Mouse (Mus musculus) naive thymus-derived CD4-positive, alpha-beta T cell, adult 2 months (primary cell): ENCODE results near the gene Mon1a.

ENCODE experiments used
- DNase-seq: peaks from one replicate; pipeline ENCODE4 v3.0.0-alpha.2; 2011; ENCODE audit warnings: low read depth

Gene Mon1a

DNA sequence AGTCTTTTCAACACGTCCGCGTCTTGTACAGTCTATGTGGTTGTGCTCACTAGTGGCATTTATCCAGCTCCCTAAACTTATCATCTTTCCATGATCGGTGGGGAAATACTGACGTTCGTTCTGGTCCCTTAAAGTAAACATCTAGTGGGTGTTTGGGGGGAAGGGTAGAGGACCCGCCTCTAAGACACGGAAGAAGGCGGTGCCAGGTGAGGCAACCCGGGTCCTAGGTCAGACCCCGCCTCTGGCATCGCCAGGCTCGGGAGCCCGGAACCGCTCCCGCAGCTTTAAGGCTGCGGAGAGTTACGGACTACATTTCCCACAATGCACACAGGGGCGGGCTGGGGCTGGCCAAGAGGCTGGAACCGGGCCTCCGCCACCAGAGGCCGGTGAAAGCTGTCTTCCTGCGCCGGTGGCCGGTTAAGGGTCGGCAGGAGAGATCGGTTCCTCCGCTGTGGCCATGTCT is at the start of gene Mon1a:
TSS of gene Mon1a (plus strand) at position 348 of the 463 bp plus-strand sequence.
- DNase-seq, result peak; percentile 93

DNA sequence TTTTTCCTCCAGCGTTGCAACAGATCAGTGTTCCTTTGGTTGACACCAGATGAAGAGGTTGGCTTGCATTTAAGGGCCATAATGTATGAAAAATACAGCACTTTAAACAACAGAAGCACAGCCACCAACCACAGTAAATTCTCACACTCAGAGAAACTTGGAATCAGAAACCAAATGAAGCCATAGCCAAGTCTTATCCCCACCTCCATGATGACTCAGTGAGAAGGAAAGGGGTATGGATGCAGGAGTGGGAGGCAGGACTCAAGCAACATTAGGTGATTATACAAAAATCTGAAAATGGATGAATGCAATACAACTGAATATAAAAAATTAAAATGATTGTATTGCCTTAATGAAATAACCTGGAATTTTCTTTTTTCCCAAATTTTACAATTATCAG is 49.1 kb upstream of the Mon1a start:
- no peak for DNase-seq

DNA sequence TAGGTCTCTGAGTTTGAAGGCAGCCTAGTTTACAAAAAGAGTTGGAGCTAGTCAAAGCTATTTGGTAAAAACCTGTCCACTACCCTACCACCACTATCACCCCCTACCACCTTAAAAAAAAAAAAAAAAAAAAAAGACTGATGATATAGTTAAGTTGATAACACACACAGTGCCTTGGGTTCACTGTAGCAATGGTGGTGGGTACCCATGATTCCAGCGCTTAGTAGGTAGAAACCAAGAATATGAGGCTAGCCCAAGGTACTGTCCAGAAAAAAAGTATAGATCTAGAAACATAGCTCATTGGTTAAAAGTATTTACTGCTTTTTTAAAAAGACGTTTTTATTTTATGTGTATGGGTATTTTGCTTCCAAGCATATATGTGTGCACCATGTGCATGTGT is 45.2 kb upstream of the Mon1a start:
- DNase-seq, result no peak

DNA sequence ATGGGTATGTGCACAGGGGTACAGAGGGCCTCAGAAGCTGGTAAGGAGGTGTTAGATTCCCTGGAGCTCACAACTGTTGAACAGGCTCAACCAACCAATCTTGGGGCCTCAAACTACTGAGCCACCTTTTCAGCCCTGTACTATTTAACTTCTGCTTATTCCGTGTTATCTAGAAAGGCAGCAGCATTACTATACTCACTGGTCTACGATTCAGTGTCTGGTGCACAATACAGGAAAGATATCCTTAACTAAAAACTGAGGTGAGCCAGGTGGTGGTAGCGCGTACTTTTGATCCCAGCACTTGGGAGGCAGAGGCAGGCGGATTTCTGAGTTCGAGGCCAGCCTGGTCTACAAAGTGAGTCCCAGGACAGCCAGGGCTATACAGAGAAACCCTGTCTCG is 39.0 kb upstream of the Mon1a start:
- no peak for DNase-seq

DNA sequence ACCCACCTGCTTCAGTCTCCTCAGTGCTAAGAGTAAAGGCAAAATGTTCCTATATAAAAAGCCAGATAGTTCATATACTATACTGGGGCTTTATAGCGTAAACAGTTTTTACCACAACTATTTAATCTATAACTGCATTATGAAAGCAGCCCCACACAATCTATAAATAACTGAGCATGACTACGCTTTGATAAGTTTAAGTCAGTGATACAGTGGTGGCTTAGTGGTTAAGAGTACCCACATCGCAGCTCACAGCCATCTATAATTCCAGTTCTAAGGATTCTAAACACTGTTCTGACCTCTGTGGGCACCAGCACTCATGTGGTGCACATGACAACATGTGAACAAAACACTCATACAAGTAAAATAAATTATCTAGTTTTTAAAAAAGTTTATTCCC is 29.6 kb upstream of the Mon1a start:
- no peak for DNase-seq

DNA sequence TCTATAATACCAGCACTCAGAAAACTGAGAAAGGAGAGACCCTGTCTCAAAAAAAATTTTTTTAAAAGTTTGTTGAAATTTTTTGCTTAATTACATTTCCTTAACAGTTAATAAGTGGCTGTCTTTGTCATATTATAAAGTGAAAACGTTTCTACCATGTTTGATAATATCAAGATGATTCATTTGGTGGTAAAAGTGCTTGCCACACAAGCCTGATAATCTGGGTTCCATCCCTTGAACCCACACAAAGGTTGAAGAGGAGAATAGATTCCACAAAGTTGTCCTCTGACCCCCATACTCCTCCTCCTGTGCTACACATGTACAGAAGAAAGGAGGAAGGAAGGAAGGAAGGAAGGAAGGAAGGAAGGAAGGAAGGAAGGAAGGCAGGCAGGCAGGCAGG is 23.5 kb upstream of the Mon1a start:
- no peak for DNase-seq

DNA sequence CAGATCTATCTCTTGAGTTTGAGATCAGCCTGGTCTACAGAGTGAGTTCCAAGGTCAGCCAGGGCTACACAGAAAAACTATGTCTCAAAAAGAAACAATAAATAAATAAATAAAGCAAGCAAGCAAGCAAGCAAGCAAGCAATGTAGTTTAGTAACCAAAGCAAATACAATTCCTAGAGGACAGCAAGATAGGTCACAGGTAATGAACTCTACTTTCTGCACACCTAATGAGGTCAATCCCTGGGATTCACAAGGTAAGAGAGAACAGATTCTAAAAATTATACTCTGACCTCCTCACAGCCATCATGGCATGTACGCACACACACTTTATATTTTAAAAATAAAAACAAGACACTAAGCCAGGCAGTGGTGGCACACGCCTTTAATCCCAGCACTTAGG is 21.9 kb upstream of the Mon1a start:
- no peak for DNase-seq

DNA sequence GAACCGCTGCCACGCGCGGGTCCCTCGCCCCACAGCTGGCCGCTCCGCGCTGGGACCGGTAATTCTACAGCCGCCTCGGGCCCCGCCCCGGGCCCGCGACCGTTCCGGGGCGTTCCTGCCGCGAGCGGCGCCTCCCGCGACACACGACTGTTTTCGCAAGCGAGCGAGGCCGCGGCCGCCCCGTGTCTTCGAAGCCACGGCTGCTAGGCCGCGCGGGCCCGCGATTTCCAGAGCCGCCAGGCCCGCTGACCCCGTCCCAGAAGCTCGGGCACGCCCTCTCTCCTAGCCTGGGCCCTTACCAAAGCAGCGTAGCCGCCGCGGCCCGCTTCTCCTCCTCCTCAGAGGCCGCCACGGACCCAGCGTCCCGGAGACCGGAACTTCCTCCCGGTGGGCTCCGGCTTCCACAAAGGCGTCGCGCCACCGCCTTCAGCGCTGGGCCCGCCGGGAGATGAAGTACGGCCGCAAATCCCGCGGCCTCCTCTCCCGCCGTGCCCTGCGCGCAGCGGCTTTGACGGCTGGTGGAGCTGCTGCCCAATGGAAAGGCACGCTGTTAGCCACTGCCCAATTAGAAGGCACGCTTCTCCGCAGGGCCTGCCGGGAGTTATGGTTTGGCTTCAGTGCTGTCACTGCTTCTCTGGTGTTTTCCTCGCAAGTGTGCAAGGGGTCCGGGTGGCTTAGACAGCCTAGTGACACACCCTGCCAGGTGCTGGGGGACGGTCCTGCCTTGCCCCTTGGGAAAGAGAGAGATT is 15.4 kb upstream of the Mon1a start:
- DNase-seq, result peak; percentile 94

DNA sequence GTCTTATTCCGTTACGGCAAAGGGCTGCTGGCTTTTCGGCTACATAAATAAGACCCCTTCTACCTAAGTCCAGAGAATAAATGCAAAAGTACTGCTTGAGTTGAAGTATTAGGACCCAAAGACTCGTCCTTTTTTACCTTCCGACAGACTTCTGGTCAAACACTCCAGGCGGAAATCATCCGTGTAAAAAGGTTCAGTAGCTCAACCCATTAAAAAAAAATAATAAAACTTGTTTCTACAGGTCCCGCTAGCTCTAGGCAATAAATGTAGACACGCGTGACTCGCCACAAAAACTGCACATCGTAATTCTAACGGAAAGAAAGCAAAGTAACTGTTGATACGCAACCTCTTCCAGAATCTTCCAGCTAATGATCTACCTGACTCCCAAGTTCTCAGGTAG is 14.8 kb upstream of the Mon1a start, which contains the start of gene Rbm6:
TSS of gene Rbm6 (minus strand) at position 101 of the 400 bp plus-strand sequence.
- no peak for DNase-seq

DNA sequence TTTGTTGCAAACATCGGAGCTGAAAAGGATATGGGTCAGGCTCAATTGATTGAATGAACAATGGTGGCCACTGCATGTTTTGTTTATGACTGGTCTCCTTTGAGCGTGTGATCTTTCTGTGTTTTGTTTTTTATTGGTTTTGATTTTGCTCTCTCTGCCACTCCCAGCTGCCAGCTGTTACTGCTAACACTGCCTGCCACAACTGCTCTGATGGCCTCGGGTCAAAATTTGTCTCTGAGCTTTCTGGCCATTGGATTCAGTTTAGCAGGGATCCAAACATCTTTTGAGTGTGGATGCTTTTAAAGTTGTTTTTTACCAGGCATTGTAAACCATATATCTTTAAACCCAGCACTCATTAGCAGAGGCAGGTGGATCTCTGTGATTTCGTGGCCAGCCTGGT is 7.5 kb upstream of the Mon1a start:
- DNase-seq, result no peak

DNA sequence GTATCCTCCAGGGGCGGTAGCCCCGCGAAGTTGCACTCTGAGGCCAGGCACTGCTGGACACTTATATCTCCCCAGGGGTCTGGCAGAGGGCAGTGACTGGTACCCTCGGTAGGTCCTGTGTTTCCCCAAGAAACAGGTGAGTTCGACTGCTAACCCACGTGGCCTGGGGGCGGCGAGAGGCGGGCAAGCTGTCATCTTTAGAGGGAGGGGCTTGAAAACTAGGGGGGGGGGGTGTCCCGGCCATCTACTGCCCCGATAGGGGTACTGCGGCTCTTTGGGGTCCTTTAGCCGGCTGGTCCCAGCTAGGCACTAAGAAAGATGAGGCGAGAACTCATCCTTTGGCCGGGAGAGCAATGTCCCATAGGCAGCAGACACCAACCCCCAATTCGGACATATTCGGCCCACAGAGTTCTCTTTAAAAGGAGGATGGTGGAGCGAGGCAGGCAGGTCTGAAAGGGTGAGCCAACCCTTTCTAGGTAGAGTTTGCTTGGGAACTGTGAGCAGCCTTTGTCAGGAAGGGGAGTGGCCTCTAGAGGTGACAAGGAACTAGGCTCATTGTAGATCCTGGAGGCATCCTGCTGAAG is 408 bp downstream of the Mon1a start:
- peak; percentile 74 for DNase-seq

DNA sequence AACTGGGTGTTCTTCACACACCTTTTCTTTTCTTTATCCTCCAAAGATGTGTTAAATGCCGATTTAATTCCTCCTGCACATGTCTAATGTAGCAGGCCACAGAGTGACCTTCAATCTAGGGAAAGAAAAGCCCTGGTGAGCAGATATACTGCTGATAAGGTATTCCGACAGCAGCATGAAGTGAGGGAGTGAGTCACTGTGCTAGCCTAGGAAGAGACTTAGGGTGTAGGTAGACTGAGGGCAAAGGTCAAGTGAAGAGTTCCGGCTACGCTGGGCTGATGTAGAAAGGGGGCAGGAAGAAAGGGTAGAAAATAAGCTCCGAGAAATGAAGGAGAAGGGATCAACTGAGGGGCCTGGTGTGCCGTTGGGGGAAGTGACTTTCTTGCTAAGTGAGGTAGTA is 2.3 kb downstream of the Mon1a start:
- no peak for DNase-seq

DNA sequence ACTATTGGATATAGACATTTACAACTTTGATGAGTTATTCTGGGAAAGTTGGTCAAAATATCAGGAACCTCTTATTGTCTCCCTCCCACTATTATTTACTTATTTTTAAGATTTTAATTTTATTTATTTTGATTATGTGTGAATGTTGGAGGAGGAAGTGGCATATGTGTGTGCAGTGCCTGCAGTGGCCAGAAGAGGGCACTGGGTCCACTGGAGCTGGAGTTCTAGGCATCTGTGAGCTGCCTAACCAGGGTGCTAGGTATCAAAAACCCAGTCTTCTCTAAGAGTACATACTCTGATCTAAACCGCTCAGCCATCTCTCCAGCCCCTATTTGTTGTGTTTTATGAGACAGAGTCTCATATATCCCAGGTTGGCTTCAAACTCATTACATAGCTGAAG is 3.1 kb downstream of the Mon1a start:
- peak; percentile 52 for DNase-seq

DNA sequence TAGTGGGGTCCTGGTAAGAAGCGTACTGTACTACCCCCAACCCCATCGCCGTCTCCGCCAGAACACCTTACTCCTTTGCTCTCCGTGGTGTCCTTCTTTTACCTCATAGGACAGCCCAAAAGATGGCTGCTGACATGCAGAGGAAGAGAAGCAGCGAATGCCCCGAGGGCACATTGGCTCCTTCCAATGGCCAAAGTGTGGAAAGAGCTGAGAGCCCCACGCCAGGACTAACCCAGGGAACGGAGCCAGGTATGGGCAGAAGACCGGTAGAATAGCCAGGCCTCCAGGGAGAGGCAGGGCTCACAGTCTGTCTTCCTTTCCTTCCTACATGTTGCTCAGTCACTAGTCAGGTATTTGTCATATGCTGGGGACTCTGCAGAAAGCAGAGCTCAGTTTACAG is 10.6 kb downstream of the Mon1a start:
- no peak for DNase-seq

DNA sequence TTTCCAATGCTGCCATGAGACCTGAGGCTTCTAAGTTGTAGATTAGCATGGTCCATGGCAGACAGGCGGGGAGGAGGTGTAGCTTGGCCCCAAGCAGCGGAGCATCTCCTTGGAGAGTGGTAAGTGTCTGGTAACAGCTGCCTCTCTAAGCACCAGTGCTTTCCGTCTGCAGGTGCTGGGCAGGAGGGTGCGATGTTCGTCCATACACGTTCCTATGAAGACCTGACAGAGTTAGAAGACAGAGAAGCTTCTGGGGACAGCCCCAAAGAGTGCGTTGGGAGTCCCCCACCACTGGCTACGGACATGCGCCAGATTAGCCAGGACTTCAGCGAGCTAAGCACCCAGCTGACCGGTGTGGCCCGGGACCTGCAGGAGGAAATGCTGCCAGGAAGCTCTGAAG is 11.9 kb downstream of the Mon1a start:
- no peak for DNase-seq

DNA sequence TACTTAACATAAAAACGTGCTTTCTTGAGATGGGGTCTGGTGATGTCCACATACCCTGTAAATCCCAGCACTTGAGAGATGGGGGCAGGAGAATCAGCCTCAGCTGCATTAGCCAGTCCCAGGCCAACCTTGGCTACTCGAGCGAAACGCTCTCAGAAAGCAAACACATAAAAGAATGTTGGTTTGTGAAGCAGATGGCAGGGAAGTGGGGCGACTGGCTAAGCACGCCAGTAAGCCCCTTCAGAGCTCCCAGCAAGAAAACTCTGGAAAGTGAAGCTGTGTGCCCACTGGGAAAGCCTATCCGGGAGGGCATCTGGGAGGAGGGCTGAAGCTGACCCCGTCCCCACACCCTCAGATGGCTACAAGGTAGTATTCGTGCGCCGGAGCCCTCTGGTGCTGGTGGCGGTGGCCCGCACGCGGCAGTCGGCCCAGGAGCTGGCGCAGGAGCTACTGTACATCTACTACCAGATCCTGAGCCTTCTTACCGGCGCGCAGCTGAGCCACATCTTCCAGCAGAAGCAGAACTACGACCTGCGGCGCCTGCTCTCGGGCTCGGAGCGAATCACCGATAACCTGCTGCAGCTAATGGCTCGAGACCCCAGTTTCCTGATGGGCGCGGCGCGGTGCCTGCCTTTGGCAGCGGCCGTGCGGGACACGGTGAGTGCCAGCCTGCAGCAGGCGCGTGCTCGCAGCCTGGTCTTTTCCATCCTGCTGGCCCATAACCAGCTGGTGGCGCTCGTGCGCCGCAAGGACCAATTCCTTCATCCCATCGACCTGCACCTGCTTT is 13.1 kb downstream of the Mon1a start:
- DNase-seq, result peak; percentile 19

DNA sequence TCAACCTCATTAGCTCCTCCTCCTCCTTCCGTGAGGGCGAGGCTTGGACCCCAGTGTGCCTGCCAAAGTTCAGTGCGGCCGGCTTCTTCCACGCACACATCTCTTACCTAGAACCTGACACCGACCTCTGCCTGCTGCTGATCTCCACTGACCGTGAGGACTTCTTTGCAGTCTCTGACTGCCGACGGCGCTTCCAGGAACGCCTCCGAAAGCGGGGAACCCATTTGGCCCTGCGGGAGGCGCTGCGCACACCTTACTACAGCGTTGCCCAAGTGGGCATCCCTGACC is 13.6 kb downstream of the Mon1a start:
- no peak for DNase-seq

DNA sequence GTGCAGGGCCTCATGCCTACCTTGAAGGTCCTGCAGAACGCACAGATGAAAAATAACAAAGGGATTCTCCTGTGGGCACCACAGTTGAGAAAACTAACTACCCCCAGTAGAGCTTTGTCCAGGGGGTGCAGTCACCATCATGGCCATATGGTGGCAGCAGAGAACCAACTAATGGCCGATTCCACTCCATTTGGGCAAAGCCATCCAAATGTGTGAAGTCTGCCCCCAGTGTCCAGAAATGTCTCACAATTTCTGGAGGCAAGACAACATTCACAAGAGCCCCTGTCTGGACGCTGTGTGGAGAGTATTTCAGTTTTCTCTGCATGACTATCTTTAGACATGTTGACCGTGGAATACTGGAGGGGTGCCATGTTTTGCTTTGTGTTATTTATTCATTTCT is 16.8 kb downstream of the Mon1a start:
- peak; percentile 91 for DNase-seq

DNA sequence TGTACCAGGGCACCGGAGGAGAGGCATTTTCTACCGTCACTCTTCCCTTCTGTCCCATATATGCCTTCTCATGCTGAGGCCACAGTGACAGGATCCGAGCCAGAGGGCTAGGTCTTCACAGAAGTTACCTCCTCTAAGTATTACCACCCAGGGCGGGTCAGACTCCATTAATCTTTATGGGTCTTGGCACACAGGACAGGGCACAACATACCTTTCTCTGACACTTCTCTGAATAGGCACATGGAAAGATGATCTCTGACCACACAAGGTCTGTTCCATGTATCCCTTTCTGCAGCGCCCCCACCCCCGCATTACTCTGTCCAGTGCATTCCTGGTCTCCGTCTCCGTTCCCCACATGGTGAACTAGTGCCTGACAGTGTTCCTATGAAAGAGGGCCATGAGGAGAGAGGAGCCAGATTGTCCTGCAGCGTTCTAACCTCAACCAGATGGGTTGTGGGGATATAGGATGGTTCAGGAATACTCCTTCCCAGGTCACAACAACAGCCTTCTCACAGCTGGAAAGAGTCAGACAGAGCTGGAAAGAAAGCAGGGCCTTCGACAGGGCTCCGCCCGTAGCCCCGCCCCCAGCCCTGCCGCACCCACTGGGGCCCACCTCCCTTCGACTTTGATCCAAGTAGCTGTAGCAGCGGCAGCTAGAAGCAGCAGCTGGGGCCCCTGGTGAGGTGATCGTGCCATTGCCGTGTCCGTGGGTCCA is 18.5 kb downstream of the Mon1a start, which contains the start of gene Mst1r:
TSS of gene Mst1r (plus strand) at position 622 of the 715 bp plus-strand sequence.
- DNase-seq, result peak; percentile 39

DNA sequence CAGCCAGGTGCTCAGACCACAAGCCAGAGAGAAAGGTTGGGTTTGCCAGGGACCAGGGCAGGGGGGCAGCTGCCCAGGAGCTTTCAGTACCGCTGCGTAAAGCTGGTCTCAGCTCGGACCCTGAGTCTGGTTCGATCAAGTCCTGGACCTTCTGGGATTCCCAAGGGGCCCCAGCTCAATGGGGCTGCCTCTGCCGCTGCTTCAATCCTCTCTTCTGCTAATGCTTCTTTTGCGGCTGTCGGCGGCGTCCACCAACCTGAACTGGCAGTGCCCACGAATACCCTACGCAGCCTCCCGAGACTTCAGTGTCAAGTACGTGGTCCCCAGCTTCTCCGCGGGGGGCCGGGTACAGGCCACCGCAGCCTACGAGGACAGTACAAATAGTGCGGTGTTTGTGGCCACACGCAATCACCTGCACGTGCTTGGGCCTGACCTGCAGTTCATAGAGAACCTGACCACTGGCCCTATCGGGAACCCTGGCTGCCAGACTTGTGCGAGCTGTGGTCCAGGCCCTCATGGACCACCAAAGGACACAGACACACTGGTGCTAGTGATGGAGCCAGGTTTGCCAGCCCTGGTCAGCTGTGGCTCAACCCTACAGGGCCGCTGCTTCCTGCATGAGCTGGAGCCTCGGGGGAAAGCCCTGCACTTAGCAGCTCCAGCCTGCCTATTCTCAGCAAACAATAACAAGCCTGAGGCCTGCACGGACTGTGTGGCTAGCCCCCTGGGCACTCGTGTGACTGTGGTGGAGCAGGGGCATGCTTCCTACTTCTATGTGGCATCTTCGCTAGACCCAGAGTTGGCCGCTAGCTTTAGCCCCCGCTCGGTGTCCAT is 19.2 kb downstream of the Mon1a start:
- no peak for DNase-seq

DNA sequence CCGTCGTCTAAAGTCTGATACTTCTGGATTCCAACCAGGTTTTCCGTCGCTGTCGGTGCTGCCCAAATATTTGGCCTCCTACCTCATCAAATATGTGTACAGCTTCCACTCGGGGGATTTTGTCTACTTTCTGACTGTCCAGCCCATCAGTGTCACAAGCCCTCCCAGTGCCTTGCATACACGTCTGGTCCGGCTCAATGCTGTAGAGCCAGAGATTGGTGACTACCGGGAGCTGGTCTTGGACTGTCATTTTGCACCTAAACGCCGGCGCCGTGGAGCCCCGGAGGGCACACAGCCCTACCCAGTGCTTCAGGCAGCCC is 19.8 kb downstream of the Mon1a start:
- DNase-seq, result no peak
